Mouse (Mus musculus): Measurements from ENCODE around the gene Fhod1. TPM values are rescaled to one million over a fixed set of nuclear protein-coding genes. Genes with fewer than 3 reads are reported as not detected.
A peak's percentile ranks its signal among the peaks of the same experiment; 100 is the strongest.

Fhod1 gene
- polyA plus RNA-seq, 1 experiment from 2014 or later: 0.82 TPM

DNA sequence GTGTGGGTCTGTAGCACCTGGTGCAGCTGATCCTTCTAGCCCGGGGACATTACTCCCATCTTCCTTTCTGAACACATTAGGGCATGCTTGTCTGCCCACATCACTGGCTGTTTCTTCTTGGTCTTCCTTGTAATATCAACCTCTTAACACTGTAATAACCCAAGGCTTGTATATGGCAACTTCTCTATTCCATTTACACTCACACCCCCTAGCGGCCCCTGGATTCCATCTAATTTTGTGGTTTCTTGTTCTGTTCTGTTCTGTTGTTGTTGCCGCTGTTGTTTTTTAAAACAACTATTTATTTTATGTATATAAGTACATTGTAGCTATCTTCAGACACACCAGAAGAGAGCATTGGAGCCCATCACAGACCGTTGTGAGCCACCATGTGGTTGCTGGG is 60.8 kb downstream of the Fhod1 start:
- Histone ChIP-seq H3K27ac (ENCODE audit: low read depth) (no peak overlapping the region), H3K9me3 (ENCODE audit: low read length) (no peaks in the 10 kb centered on the region), H3K27me3 (ENCODE audit: insufficient read depth, low read length) (peaks cover 14% of the 10 kb centered on the region), H3K4me1 (ENCODE audit: insufficient read depth) (peaks cover 27% of the 10 kb centered on the region), H3K4me2 (ENCODE audit: low read depth, low read length) (no peak overlapping the region), H3K36me3 (replicated peaks; ENCODE audit: insufficient read depth, low read length) (no peaks in the 10 kb centered on the region), H3K9ac (replicated peaks) (no peak overlapping the region), H3K4me3 (ENCODE audit: low read depth, low read length) (no peak overlapping the region)
- 84% methylated on average over 4 of the region's 4 CpGs for WGBS (ENCODE audit: insufficient replicate concordance)
- ATAC-seq: no peak
- TF ChIP-seq EP300 (IDR thresholded peaks at IDR 0.05; ENCODE audit: low read depth): no peak
- TF ChIP-seq CTCF (IDR thresholded peaks at IDR 0.05; ENCODE audit: low read depth): no peak
- DNase-seq: no peak

DNA sequence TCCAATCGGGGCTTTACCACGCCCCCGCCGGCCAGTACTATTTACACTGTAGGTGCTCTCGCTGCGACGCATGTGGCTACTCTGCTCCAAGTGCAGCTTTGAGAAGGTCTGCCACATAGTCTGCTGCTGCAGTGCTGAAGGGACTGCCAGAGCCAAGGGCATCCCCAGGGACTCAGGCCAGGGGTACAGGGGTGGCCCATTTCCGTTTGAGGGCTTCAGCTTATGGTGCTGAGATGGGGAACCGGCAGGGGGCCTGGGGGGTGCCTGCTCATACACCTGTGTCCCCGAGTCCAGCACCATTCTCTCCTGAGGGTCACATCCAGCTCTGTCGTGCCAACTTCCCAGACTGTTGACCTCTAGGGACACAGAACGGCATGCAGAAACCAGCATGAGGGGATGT is 62.2 kb downstream of the Fhod1 start:
- TF ChIP-seq CTCF (IDR thresholded peaks at IDR 0.05; ENCODE audit: low read depth) (no peak), EP300 (IDR thresholded peaks at IDR 0.05; ENCODE audit: low read depth) (no peak)
- Histone ChIP-seq H3K36me3 (replicated peaks; ENCODE audit: insufficient read depth, low read length) (no peaks in the 10 kb centered on the region), H3K27me3 (ENCODE audit: insufficient read depth, low read length) (peaks cover 11% of the 10 kb centered on the region), H3K4me3 (ENCODE audit: low read depth, low read length) (no peak overlapping the region), H3K27ac (ENCODE audit: low read depth) (no peak overlapping the region), H3K9me3 (ENCODE audit: low read length) (no peaks in the 10 kb centered on the region), H3K4me2 (ENCODE audit: low read depth, low read length) (no peak overlapping the region), H3K9ac (replicated peaks) (no peak overlapping the region), H3K4me1 (ENCODE audit: insufficient read depth) (peaks cover 25% of the 10 kb centered on the region)
- 54% methylated on average over 12 of the region's 12 CpGs for WGBS (ENCODE audit: insufficient replicate concordance)
- DNase-seq (no peak), ATAC-seq (no peak)

DNA sequence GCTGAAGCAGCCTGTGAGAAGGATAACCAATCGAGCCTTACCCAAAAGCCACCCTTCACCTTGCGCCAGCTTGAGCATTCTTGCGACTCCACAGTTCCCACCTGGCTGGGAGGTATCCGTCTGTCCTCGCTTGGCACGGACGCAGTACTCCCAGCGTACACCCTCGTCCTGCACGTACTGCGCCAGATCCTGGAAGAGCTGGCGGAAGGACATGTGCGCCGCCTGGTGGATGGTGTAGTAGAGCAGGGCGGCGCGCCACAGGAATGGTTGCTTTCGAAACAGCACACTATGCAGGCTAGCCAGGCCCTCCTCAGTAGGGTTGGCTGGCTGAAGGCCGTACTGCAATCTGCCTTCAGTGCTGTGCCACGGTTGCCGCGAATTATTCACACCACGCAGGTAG is 64.7 kb downstream of the Fhod1 start:
- DNase-seq (peak; percentile 81), ATAC-seq (peak; percentile 86)
- H3K4me1 ChIP-seq (ENCODE audit: insufficient read depth): peaks cover 15% of the 10 kb centered on the region
- H3K36me3 ChIP-seq (replicated peaks; ENCODE audit: insufficient read depth, low read length): no peaks in the 10 kb centered on the region
- H3K9ac ChIP-seq (replicated peaks): no peak overlapping the region
- peaks cover 23% of the 10 kb centered on the region for H3K27me3 ChIP-seq (ENCODE audit: insufficient read depth, low read length)
- no peak overlapping the region for H3K4me3 ChIP-seq (ENCODE audit: low read depth, low read length)
- peak overlapping the region; percentile 33; the same call in 1 of the 2 replicates for H3K4me2 ChIP-seq (ENCODE audit: low read depth, low read length)
- WGBS (ENCODE audit: insufficient replicate concordance): 23% methylated on average over 23 of the region's 23 CpGs
- no peaks in the 10 kb centered on the region for H3K9me3 ChIP-seq (ENCODE audit: low read length)
- no peak overlapping the region for H3K27ac ChIP-seq (ENCODE audit: low read depth)
- TF ChIP-seq CTCF (IDR thresholded peaks at IDR 0.05; ENCODE audit: low read depth) (peak; percentile 97), EP300 (IDR thresholded peaks at IDR 0.05; ENCODE audit: low read depth) (no peak)

DNA sequence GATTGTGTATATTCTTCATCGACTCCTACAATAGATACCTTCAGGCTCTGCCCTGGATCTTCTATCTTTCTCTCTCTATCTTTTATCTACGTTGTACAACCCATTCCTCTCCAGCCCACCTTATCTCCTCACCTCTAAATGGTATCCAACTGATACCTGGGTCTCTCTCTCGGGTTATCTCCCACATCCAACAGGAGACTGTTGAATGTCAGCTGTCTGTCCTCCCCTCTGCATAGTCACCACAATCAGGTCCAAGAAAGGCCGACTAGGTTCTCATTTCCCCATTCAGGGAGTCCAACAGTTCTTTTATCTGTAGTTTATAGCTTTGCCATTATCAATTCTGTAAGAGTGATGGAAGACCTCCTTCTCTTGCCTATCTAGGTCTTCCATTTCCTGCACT is 65.5 kb downstream of the Fhod1 start:
- DNase-seq (no peak), ATAC-seq (no peak)
- H3K9ac ChIP-seq (replicated peaks): no peak overlapping the region
- H3K4me3 ChIP-seq (ENCODE audit: low read depth, low read length): no peak overlapping the region
- no peak overlapping the region for H3K4me2 ChIP-seq (ENCODE audit: low read depth, low read length)
- peaks cover 31% of the 10 kb centered on the region for H3K27me3 ChIP-seq (ENCODE audit: insufficient read depth, low read length)
- H3K36me3 ChIP-seq (replicated peaks; ENCODE audit: insufficient read depth, low read length): no peaks in the 10 kb centered on the region
- H3K9me3 ChIP-seq (ENCODE audit: low read length): no peaks in the 10 kb centered on the region
- peaks cover 15% of the 10 kb centered on the region for H3K4me1 ChIP-seq (ENCODE audit: insufficient read depth)
- 56% methylated on average over 4 of the region's 4 CpGs for WGBS (ENCODE audit: insufficient replicate concordance)
- TF ChIP-seq EP300 (IDR thresholded peaks at IDR 0.05; ENCODE audit: low read depth) (no peak), CTCF (IDR thresholded peaks at IDR 0.05; ENCODE audit: low read depth) (no peak)
- no peak overlapping the region for H3K27ac ChIP-seq (ENCODE audit: low read depth)

DNA sequence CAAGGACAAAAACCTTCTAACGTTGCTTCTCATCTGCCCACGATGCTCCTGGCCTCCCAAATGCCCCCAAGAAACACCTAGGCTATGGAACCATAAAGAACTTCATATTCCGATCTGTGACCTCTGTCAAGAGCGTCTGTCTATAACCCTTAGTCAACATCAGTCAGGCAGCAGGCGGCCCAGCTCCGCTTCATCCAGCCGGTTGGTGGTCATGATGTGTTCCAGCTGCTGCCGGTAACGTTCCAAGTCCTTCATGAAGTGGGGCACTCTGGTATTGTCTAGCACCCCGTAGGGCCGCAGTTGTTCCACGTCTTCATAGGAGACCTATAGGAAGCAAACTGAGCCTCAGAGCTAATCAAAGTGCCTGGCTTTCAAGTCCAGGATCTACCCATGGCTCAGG is 65.9 kb downstream of the Fhod1 start:
- H3K36me3 ChIP-seq (replicated peaks; ENCODE audit: insufficient read depth, low read length): no peaks in the 10 kb centered on the region
- H3K27me3 ChIP-seq (ENCODE audit: insufficient read depth, low read length): peaks cover 35% of the 10 kb centered on the region
- H3K27ac ChIP-seq (ENCODE audit: low read depth): no peak overlapping the region
- ATAC-seq: no peak
- WGBS (ENCODE audit: insufficient replicate concordance): 85% methylated on average over 12 of the region's 12 CpGs
- no peak for DNase-seq
- H3K4me3 ChIP-seq (ENCODE audit: low read depth, low read length): no peak overlapping the region
- TF ChIP-seq CTCF (IDR thresholded peaks at IDR 0.05; ENCODE audit: low read depth) (no peak), EP300 (IDR thresholded peaks at IDR 0.05; ENCODE audit: low read depth) (no peak)
- H3K9me3 ChIP-seq (ENCODE audit: low read length): no peaks in the 10 kb centered on the region
- no peak overlapping the region for H3K9ac ChIP-seq (replicated peaks)
- H3K4me1 ChIP-seq (ENCODE audit: insufficient read depth): peaks cover 15% of the 10 kb centered on the region
- H3K4me2 ChIP-seq (ENCODE audit: low read depth, low read length): no peak overlapping the region

DNA sequence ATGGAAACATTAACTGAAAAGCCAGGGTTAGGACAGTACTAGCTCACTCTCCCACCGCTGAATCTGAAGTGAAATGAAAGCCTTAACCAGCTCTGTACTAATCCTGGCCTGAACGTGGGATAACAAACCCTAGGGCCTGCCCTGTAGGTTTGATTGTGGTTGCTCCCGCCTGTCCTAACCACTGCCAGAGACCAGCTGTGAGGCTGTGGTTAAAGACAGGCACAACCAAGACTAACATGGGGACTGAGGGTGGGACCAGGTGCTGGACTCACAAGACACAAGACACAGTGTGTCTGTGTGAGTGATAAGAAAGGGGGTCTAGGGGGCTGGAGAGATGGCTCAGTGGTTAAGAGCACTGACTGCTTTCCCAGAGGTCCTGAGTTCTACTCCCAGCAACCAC is 67.2 kb downstream of the Fhod1 start:
- DNase-seq: no peak
- no peaks in the 10 kb centered on the region for H3K9me3 ChIP-seq (ENCODE audit: low read length)
- H3K27ac ChIP-seq (ENCODE audit: low read depth): no peak overlapping the region
- H3K4me2 ChIP-seq (ENCODE audit: low read depth, low read length): no peak overlapping the region
- TF ChIP-seq EP300 (IDR thresholded peaks at IDR 0.05; ENCODE audit: low read depth) (no peak), CTCF (IDR thresholded peaks at IDR 0.05; ENCODE audit: low read depth) (no peak)
- no peak for ATAC-seq
- 51% methylated on average over 3 of the region's 3 CpGs for WGBS (ENCODE audit: insufficient replicate concordance)
- no peak overlapping the region for H3K4me3 ChIP-seq (ENCODE audit: low read depth, low read length)
- peaks cover 46% of the 10 kb centered on the region for H3K27me3 ChIP-seq (ENCODE audit: insufficient read depth, low read length)
- peaks cover 23% of the 10 kb centered on the region for H3K4me1 ChIP-seq (ENCODE audit: insufficient read depth)
- no peaks in the 10 kb centered on the region for H3K36me3 ChIP-seq (replicated peaks; ENCODE audit: insufficient read depth, low read length)
- H3K9ac ChIP-seq (replicated peaks): no peak overlapping the region

MicroRNAs encoded within 50 kb of the gene (microRNA counts, 519-probe panel; counts per million panel counts)
- microRNA mmu-miR-328: 3,208 counts per million, percentile 34 among the panel's probes with 10 or more counts

Small RNA genes lying within 50 kb of the gene (microRNA-seq; reads per million reads assigned to microRNA genes)
- gene Gm27320: not detected
- 622 reads per million, percentile 66 among the genes with 10 or more reads in this experiment for gene Mir328

Other genes starting within 250 kb of the Fhod1 start
- 0.07 TPM in 1 of 2 replicates, not detected in the other for gene Ces4a, start 216.2 kb downstream of the Fhod1 start, polyA plus RNA-seq (2015; fragmentation: Nextera tagmentation; extraction: Ambion mirVana)
- 10.6 and 10.7 TPM in 2 replicates for gene Cbfb, start 177.3 kb downstream of the Fhod1 start, polyA plus RNA-seq (2015; fragmentation: Nextera tagmentation; extraction: Ambion mirVana)
- 24.2 and 30.9 TPM in 2 replicates for gene D230025D16Rik, start 122.8 kb downstream of the Fhod1 start, polyA plus RNA-seq (2015; fragmentation: Nextera tagmentation; extraction: Ambion mirVana)
- gene B3gnt9, start 92.8 kb downstream of the Fhod1 start, polyA plus RNA-seq (2015; fragmentation: Nextera tagmentation; extraction: Ambion mirVana): 1.6 and 2.0 TPM in 2 replicates
- gene Tradd, start 83.3 kb downstream of the Fhod1 start, polyA plus RNA-seq (2015; fragmentation: Nextera tagmentation; extraction: Ambion mirVana): 14.3 and 15.1 TPM in 2 replicates
- gene Fbxl8, start 83.3 kb downstream of the Fhod1 start, polyA plus RNA-seq (2015; fragmentation: Nextera tagmentation; extraction: Ambion mirVana): 0.95 and 1.2 TPM in 2 replicates
- gene Hsf4, start 78.2 kb downstream of the Fhod1 start, polyA plus RNA-seq (2015; fragmentation: Nextera tagmentation; extraction: Ambion mirVana): not detected in 2 replicates
- gene Nol3, start 71.8 kb downstream of the Fhod1 start, polyA plus RNA-seq (2015; fragmentation: Nextera tagmentation; extraction: Ambion mirVana): 0.05 and 0.24 TPM in 2 replicates
- gene 4931428F04Rik, start 58.1 kb downstream of the Fhod1 start, polyA plus RNA-seq (2015; fragmentation: Nextera tagmentation; extraction: Ambion mirVana): 0.38 and 0.65 TPM in 2 replicates
- 6.6 and 7.1 TPM in 2 replicates for gene Exoc3l, start 51.9 kb downstream of the Fhod1 start, polyA plus RNA-seq (2015; fragmentation: Nextera tagmentation; extraction: Ambion mirVana)
- gene E2f4, start 50.3 kb downstream of the Fhod1 start, polyA plus RNA-seq (2015; fragmentation: Nextera tagmentation; extraction: Ambion mirVana): 62.9 and 65.7 TPM in 2 replicates
- 7.8 TPM in 2 replicates for gene Elmo3, start 42.4 kb downstream of the Fhod1 start, polyA plus RNA-seq (2015; fragmentation: Nextera tagmentation; extraction: Ambion mirVana)
- 7.7 and 7.8 TPM in 2 replicates for gene Lrrc29, start 21.7 kb downstream of the Fhod1 start, polyA plus RNA-seq (2015; fragmentation: Nextera tagmentation; extraction: Ambion mirVana)
- 75.2 and 75.4 TPM in 2 replicates for gene Tmem208, start 21.6 kb downstream of the Fhod1 start, polyA plus RNA-seq (2015; fragmentation: Nextera tagmentation; extraction: Ambion mirVana)
- gene Slc9a5, start 890 bp upstream of the Fhod1 start, polyA plus RNA-seq (2015; fragmentation: Nextera tagmentation; extraction: Ambion mirVana): 0.09 and 0.16 TPM in 2 replicates
- gene Plekhg4, start 25.3 kb upstream of the Fhod1 start, polyA plus RNA-seq (2015; fragmentation: Nextera tagmentation; extraction: Ambion mirVana): not detected in 2 replicates
- gene Kctd19, start 65.5 kb upstream of the Fhod1 start, polyA plus RNA-seq (2015; fragmentation: Nextera tagmentation; extraction: Ambion mirVana): not detected in 2 replicates
- 0.09 and 0.11 TPM in 2 replicates for gene Lrrc36, start 65.6 kb upstream of the Fhod1 start, polyA plus RNA-seq (2015; fragmentation: Nextera tagmentation; extraction: Ambion mirVana)
- gene Tppp3, start 123.6 kb upstream of the Fhod1 start, polyA plus RNA-seq (2015; fragmentation: Nextera tagmentation; extraction: Ambion mirVana): 1.4 and 3.8 TPM in 2 replicates
- 2.1 and 2.3 TPM in 2 replicates for gene Zdhhc1, start 148.9 kb upstream of the Fhod1 start, polyA plus RNA-seq (2015; fragmentation: Nextera tagmentation; extraction: Ambion mirVana)
- gene Hsd11b2, start 170.8 kb upstream of the Fhod1 start, polyA plus RNA-seq (2015; fragmentation: Nextera tagmentation; extraction: Ambion mirVana): 0.13 TPM in 1 of 2 replicates, not detected in the other
- gene Atp6v0d1, start 218.1 kb upstream of the Fhod1 start, polyA plus RNA-seq (2015; fragmentation: Nextera tagmentation; extraction: Ambion mirVana): 48.0 and 50.2 TPM in 2 replicates

All from liver, postnatal 0 days (tissue).